Mouse (Mus musculus) thymus, adult 2 months (tissue): Measurements from ENCODE around the gene Cdt1. TPM values are rescaled to one million over a fixed set of nuclear protein-coding genes. Genes with fewer than 3 reads are reported as not detected.

ENCODE experiments used
- DNase-seq: peaks from one replicate; pipeline ENCODE4 v3.0.0; 2021
- H3K27ac ChIP-seq: fragments of 200-500 bp; 2 replicates; pipeline ENCODE4 v1.5.1; 2012; ENCODE audit warnings: low read length, control low read depth; ENCODE audit not compliant: control insufficient read depth, insufficient read depth
- H3K27me3 ChIP-seq: fragments of 200-500 bp; 2 replicates; pipeline ENCODE4 v1.6.1; 2012; ENCODE audit warnings: mild to moderate bottlenecking, low read length, moderate library complexity, mixed read lengths; ENCODE audit not compliant: control insufficient read depth, insufficient read depth
- H3K36me3 ChIP-seq: fragments of 200-500 bp; 2 replicates; pipeline ENCODE4 v1.6.1; 2012; ENCODE audit warnings: mild to moderate bottlenecking, low read length, moderate library complexity; ENCODE audit not compliant: control insufficient read depth, insufficient read depth
- H3K4me1 ChIP-seq: fragments of 200-500 bp; replicated peaks from 2 replicates; pipeline ENCODE4 v1.6.1; 2012; ENCODE audit warnings: low read length; ENCODE audit not compliant: control insufficient read depth, insufficient read depth
- H3K4me3 ChIP-seq: fragments of 200-500 bp; 2 replicates; pipeline ENCODE4 v1.5.1; 2012; ENCODE audit warnings: mild to moderate bottlenecking, low read length, control low read depth, moderate library complexity; ENCODE audit not compliant: control insufficient read depth, insufficient read depth
- CTCF ChIP-seq: fragments of 200-500 bp; IDR thresholded peaks from 2 replicates; pipeline ENCODE4 v1.5.1; 2012; ENCODE audit warnings: mild to moderate bottlenecking, control low read depth, low read length, moderate library complexity, borderline replicate concordance; ENCODE audit not compliant: control insufficient read depth, poor library complexity, insufficient read depth; ENCODE audit errors: extremely low read depth
- POLR2A ChIP-seq: fragments of 200-500 bp; IDR thresholded peaks from 2 replicates; pipeline ENCODE4 v1.6.1; 2012; ENCODE audit warnings: mild to moderate bottlenecking, low read length, control low read depth, moderate library complexity; ENCODE audit not compliant: control insufficient read depth, poor library complexity, insufficient read depth; ENCODE audit errors: extremely low read depth
- WGBS: fragments of 180-500 bp; shearing (Covaris S2); methylation state at CpG from one replicate; pipeline ENCODE4 v1.1.7; 2018; 5-methylcytosine and 5-hydroxymethylcytosine counted together
- polyA plus RNA-seq: library from polyadenylated mRNA; depleted of rRNA; stranded (reverse); fragments of >200 nt; gene quantifications from 2 replicates; pipeline ENCODE4 v1.2.3, GENCODE M21; 2012

Gene Cdt1
- polyA plus RNA-seq, 1 experiment = 136 TPM

- no peak overlapping the region for H3K27ac ChIP-seq
- H3K4me3 ChIP-seq = no peak overlapping the region
- H3K36me3 ChIP-seq = no peaks in the 10 kb centered on the region
- no peak for DNase-seq
- WGBS = 94% methylated on average over 9 of the region's 9 CpGs
- no peaks in the 10 kb centered on the region for H3K4me1 ChIP-seq
- TF ChIP-seq POLR2A = no peak
- no peak for TF ChIP-seq CTCF
- H3K27me3 ChIP-seq = no peaks in the 10 kb centered on the region
Observed at GRCm38 (mm10) chr8:122538310-122539076, 29.3 kb upstream of the Cdt1 start.

- Histone ChIP-seq H3K27me3 (no peaks in the 10 kb centered on the region), H3K36me3 (no peaks in the 10 kb centered on the region), H3K27ac (no peak overlapping the region), H3K4me3 (no peak overlapping the region), H3K4me1 (peaks cover 26% of the 10 kb centered on the region)
- no peak for TF ChIP-seq CTCF
- TF ChIP-seq POLR2A = no peak
- no peak for DNase-seq
- 96% methylated on average over 8 of the region's 8 CpGs for WGBS
Observed at GRCm38 (mm10) chr8:122544138-122544537, 23.7 kb upstream of the Cdt1 start.

GRCm38 (mm10) chr8:122546066-122546755, 21.6 kb upstream of the Cdt1 start:
- Histone ChIP-seq H3K4me3 (no peak overlapping the region), H3K27ac (no peak overlapping the region), H3K36me3 (no peaks in the 10 kb centered on the region), H3K4me1 (peaks cover 32% of the 10 kb centered on the region), H3K27me3 (no peaks in the 10 kb centered on the region)
- 94% methylated on average over 7 of the region's 7 CpGs for WGBS
- TF ChIP-seq POLR2A (no peak), CTCF (no peak)
- no peak for DNase-seq

GRCm38 (mm10) chr8:122546811-122547453, 20.9 kb upstream of the Cdt1 start:
- H3K36me3 ChIP-seq = no peaks in the 10 kb centered on the region
- TF ChIP-seq CTCF = no peak
- TF ChIP-seq POLR2A = no peak
- H3K27me3 ChIP-seq = no peaks in the 10 kb centered on the region
- no peak overlapping the region for H3K4me3 ChIP-seq
- peaks cover 36% of the 10 kb centered on the region for H3K4me1 ChIP-seq
- no peak for DNase-seq
- WGBS = 86% methylated on average over 24 of the region's 24 CpGs
- peak overlapping the region; percentile 67 for H3K27ac ChIP-seq

- TF ChIP-seq POLR2A (no peak), CTCF (no peak)
- no peaks in the 10 kb centered on the region for H3K36me3 ChIP-seq
- 4% methylated on average over 5 of the region's 5 CpGs for WGBS
- DNase-seq = peak; percentile 42
- H3K27me3 ChIP-seq = no peaks in the 10 kb centered on the region
- no peak overlapping the region for H3K4me3 ChIP-seq
- peak overlapping the region; percentile 67 for H3K27ac ChIP-seq
- H3K4me1 ChIP-seq = peaks cover 36% of the 10 kb centered on the region
Observed at GRCm38 (mm10) chr8:122547815-122548214, 20.0 kb upstream of the Cdt1 start.

- no peak for TF ChIP-seq POLR2A
- no peak for TF ChIP-seq CTCF
- Histone ChIP-seq H3K27me3 (no peaks in the 10 kb centered on the region), H3K4me3 (no peak overlapping the region), H3K27ac (peak overlapping the region; percentile 67), H3K36me3 (no peaks in the 10 kb centered on the region), H3K4me1 (peaks cover 36% of the 10 kb centered on the region)
- peak; percentile 21 for DNase-seq
- 19% methylated on average over 13 of the region's 13 CpGs for WGBS
Observed at GRCm38 (mm10) chr8:122548331-122548730, 19.5 kb upstream of the Cdt1 start.
